13 mouse cellular contexts compared by ENCODE assay signal in genomic region chr2:167213076-167213475, GRCm38 (mm10). TPM values are rescaled to one million over a fixed set of nuclear protein-coding genes. Genes with fewer than 3 reads are reported as not detected.
DNase-seq lines count a peak whose midpoint lies in the region; ATAC-seq and TF ChIP-seq lines count a peak whose summit lies in the region.
"Had no signal": no experiment of that assay in that cellular context is flagged by ENCODE, and none has a peak within 500 bp of the region (broad histone marks: within the 10 kb centered on the region; RNA-seq: fewer than 3 reads in every experiment).

No protein-coding gene starts in this region.

- no peak for ATAC-seq in heart, embryonic 16.5 days (replicated peaks; ENCODE audit: extremely low read depth, insufficient read depth, low FRiP score)
- ATAC-seq in midbrain, postnatal 0 days (ENCODE audit: low FRiP score) = no peak
- ATAC-seq in midbrain, embryonic 13.5 days = no peak
- no peak for ATAC-seq in megakaryocyte-erythroid progenitor cell, adult 5-6 weeks (replicated peaks; ENCODE audit: low FRiP score, low TSS enrichment, poor library complexity, severe bottlenecking)

- H3K4me3 ChIP-seq in heart, embryonic 16.5 days (ENCODE audit: low read length) = no peak overlapping the region
- no peak overlapping the region for H3K4me3 ChIP-seq in midbrain, postnatal 0 days (ENCODE audit: low read depth, low read length)
- H3K4me3 ChIP-seq in midbrain, embryonic 13.5 days (replicated peaks) = no peak overlapping the region
- H3K4me3 ChIP-seq: limb, embryonic 10.5 days; megakaryocyte, embryonic 14.5 days; neural tube, embryonic 13.5 days had no signal

- H3K27ac ChIP-seq in heart, embryonic 16.5 days (ENCODE audit: low read length) = peak overlapping the region; percentile 63
- no peak overlapping the region for H3K27ac ChIP-seq in midbrain, postnatal 0 days (ENCODE audit: low read depth, low read length)
- H3K27ac ChIP-seq in midbrain, embryonic 13.5 days = no peak overlapping the region
- H3K27ac ChIP-seq: limb, embryonic 10.5 days; neural tube, embryonic 13.5 days had no signal

- no peaks in the 10 kb centered on the region for H3K27me3 ChIP-seq in heart, embryonic 16.5 days (ENCODE audit: control insufficient read depth, insufficient read depth, low read length)
- H3K27me3 ChIP-seq in midbrain, postnatal 0 days (ENCODE audit: insufficient read depth, low read length) = no peaks in the 10 kb centered on the region
- no peaks in the 10 kb centered on the region for H3K27me3 ChIP-seq in midbrain, embryonic 13.5 days
- H3K27me3 ChIP-seq: neural tube, embryonic 13.5 days had no signal

- WGBS in heart, embryonic 16.5 days = 92% methylated on average over 3 of the region's 3 CpGs
- 89% methylated on average over 3 of the region's 3 CpGs for WGBS in midbrain, postnatal 0 days
- 91% methylated on average over 3 of the region's 3 CpGs for WGBS in midbrain, embryonic 13.5 days

- no peak overlapping the region for H3K9ac ChIP-seq in heart, embryonic 16.5 days (ENCODE audit: low read length)
- H3K9ac ChIP-seq in midbrain, postnatal 0 days (replicated peaks; ENCODE audit: low read length, poor library complexity, severe bottlenecking) = no peak overlapping the region
- H3K9ac ChIP-seq in midbrain, embryonic 13.5 days (replicated peaks) = no peak overlapping the region
- H3K9ac ChIP-seq: neural tube, embryonic 13.5 days had no signal

- no peak overlapping the region for H3K4me2 ChIP-seq in heart, embryonic 16.5 days (ENCODE audit: low read depth, low read length)
- H3K4me2 ChIP-seq in midbrain, postnatal 0 days (ENCODE audit: low read depth, low read length, poor library complexity, severe bottlenecking) = no peak overlapping the region
- H3K4me2 ChIP-seq in midbrain, embryonic 13.5 days (replicated peaks) = no peak overlapping the region
- H3K4me2 ChIP-seq: neural tube, embryonic 13.5 days had no signal

- peak; percentile 52 for TF ChIP-seq CTCF in midbrain, postnatal 0 days (IDR thresholded peaks at IDR 0.05)

- H3K4me1 ChIP-seq in heart, embryonic 16.5 days (ENCODE audit: control insufficient read depth, insufficient read depth, low read length) = peaks cover 17% of the 10 kb centered on the region
- H3K4me1 ChIP-seq in midbrain, postnatal 0 days (ENCODE audit: insufficient read depth, low read length) = no peaks in the 10 kb centered on the region
- no peaks in the 10 kb centered on the region for H3K4me1 ChIP-seq in midbrain, embryonic 13.5 days (replicated peaks)
- H3K4me1 ChIP-seq: limb, embryonic 10.5 days; neural tube, embryonic 13.5 days had no signal

- no peaks in the 10 kb centered on the region for H3K36me3 ChIP-seq in heart, embryonic 16.5 days (ENCODE audit: control insufficient read depth, insufficient read depth)
- H3K36me3 ChIP-seq in midbrain, postnatal 0 days (ENCODE audit: insufficient read depth, low read length) = no peaks in the 10 kb centered on the region
- no peaks in the 10 kb centered on the region for H3K36me3 ChIP-seq in midbrain, embryonic 13.5 days
- H3K36me3 ChIP-seq: neural tube, embryonic 13.5 days had no signal

- no peak for DNase-seq in heart, adult 8-10 months (ENCODE audit: low spot score)
- no peak for DNase-seq in midbrain, postnatal 0 days (ENCODE audit: low spot score)
- DNase-seq in R1 (ENCODE audit: low read depth, low spot score) = peak; percentile 72
- peak; percentile 23 for DNase-seq in naive thymus-derived CD4-positive, alpha-beta T cell, adult 2 months (ENCODE audit: low read depth)
- DNase-seq in layer of hippocampus, adult 9-11 months = no peak
- DNase-seq: cerebellum, adult 8-10 months; kidney, postnatal 14 days had no signal

- H3K9me3 ChIP-seq in heart, embryonic 16.5 days (replicated peaks; ENCODE audit: control insufficient read depth, low read length) = no peaks in the 10 kb centered on the region
- H3K9me3 ChIP-seq in midbrain, postnatal 0 days (ENCODE audit: low read length) = no peaks in the 10 kb centered on the region
- no peaks in the 10 kb centered on the region for H3K9me3 ChIP-seq in midbrain, embryonic 13.5 days
- H3K9me3 ChIP-seq: limb, embryonic 10.5 days; neural tube, embryonic 13.5 days had no signal

RNA-seq across cellular contexts. Expression of gene Kcnb1, which starts 23.1 kb away (rescaled TPM):
- 0.43 and 0.45 TPM in 2 replicates for polyA plus RNA-seq in heart, embryonic 16.5 days (2015; fragmentation: Nextera tagmentation; extraction: Ambion mirVana)
- 10 to 100 TPM; 33.9 to 43.8 (median 38.8) TPM for total RNA-seq in heart, adult 8-10 months (2022)
- total RNA-seq in midbrain, postnatal 0 days (2014; rRNA removed) = 29.8 and 30.0 TPM in 2 replicates
- 5.6 and 6.4 TPM in 2 replicates for polyA plus RNA-seq in midbrain, postnatal 0 days (2015; fragmentation: Nextera tagmentation; extraction: Ambion mirVana)
- 2.1 and 2.3 TPM in 2 replicates for polyA plus RNA-seq in midbrain, embryonic 13.5 days (2015; fragmentation: Nextera tagmentation; extraction: Ambion mirVana)
- total RNA-seq in megakaryocyte-erythroid progenitor cell, adult 5-6 weeks (2014; fragmentation: Nextera tagmentation) = 0.35 and 1.4 TPM in 2 replicates
- total RNA-seq in megakaryocyte-erythroid progenitor cell, adult 5-6 weeks (2017) = 0.04 TPM in 1 of 2 replicates, not detected in the other

RNA-seq across cellular contexts. Expression of gene Ptgis, which starts 27.3 kb away (rescaled TPM):
- polyA plus RNA-seq in heart, embryonic 16.5 days (2015; fragmentation: Nextera tagmentation; extraction: Ambion mirVana) = 20.4 and 21.4 TPM in 2 replicates
- 10 to 100 TPM; 14.5 to 23.5 (median 16.9) TPM for total RNA-seq in heart, adult 8-10 months (2022)
- 4.3 and 6.1 TPM in 2 replicates for total RNA-seq in midbrain, postnatal 0 days (2014; rRNA removed)
- polyA plus RNA-seq in midbrain, postnatal 0 days (2015; fragmentation: Nextera tagmentation; extraction: Ambion mirVana) = 3.9 and 4.7 TPM in 2 replicates
- polyA plus RNA-seq in midbrain, embryonic 13.5 days (2015; fragmentation: Nextera tagmentation; extraction: Ambion mirVana) = 4.0 and 4.5 TPM in 2 replicates
- total RNA-seq in megakaryocyte-erythroid progenitor cell, adult 5-6 weeks (2014; fragmentation: Nextera tagmentation) = not detected in 2 replicates
- total RNA-seq in megakaryocyte-erythroid progenitor cell, adult 5-6 weeks (2017) = not detected in 2 replicates

Comparison
In these comparisons a context has a peak if more than half of its experiments do, and no peak if none do; other contexts are left out.
1. DNase-seq: peak in R1 (single experiment) and naive thymus-derived CD4-positive, alpha-beta T cell, adult 2 months (single experiment); none in heart, adult 8-10 months (single experiment), midbrain, postnatal 0 days (single experiment) and layer of hippocampus, adult 9-11 months (single experiment).
2. RNA of gene Kcnb1, which starts 23.1 kb away (total RNA-seq): 33.9 to 43.8 TPM in heart, adult 8-10 months and 29.8 to 30.0 TPM in midbrain, postnatal 0 days; 0.04 to 1.4 TPM in megakaryocyte-erythroid progenitor cell, adult 5-6 weeks; every median in the first group is over 10 times any median in the second.